Mouse (Mus musculus): ENCODE results near the gene Cped1. TPM values are rescaled to one million over a fixed set of nuclear protein-coding genes. Genes with fewer than 3 reads are reported as not detected.
"Not testable (repeated sequence)": the region's sequence is repeated elsewhere in the genome, so short reads cannot be mapped to it uniquely, and the experiment has no call there.

Gene Cped1
- polyA plus RNA-seq, 1 experiment from 2014 or later: 4.9 TPM

- Histone ChIP-seq H3K4me1 (ENCODE audit: control insufficient read depth, insufficient read depth, low read length) (peaks cover 7% of the 10 kb centered on the region; the same call in 1 of the 2 replicates), H3K9me3 (ENCODE audit: control insufficient read depth, low read length) (no peaks in the 10 kb centered on the region), H3K4me3 (replicated peaks; ENCODE audit: low read depth, low read length) (no peak overlapping the region), H3K27me3 (ENCODE audit: control insufficient read depth, insufficient read depth, low read length) (no peaks in the 10 kb centered on the region), H3K27ac (replicated peaks; ENCODE audit: low read depth, low read length) (no peak overlapping the region), H3K9ac (replicated peaks; ENCODE audit: low read length) (no peak overlapping the region), H3K4me2 (ENCODE audit: low read length) (no peak overlapping the region), H3K36me3 (ENCODE audit: control insufficient read depth, insufficient read depth, low read length) (no peaks in the 10 kb centered on the region)
- 53% methylated on average over 4 of the region's 4 CpGs for WGBS
- ATAC-seq (ENCODE audit: low FRiP score, low TSS enrichment): peak; percentile 46; the same call in 1 of the 2 replicates
- peak; percentile 45 for DNase-seq
Measured at GRCm38 (mm10) chr6:22037441-22038050, 51.8 kb downstream of the Cped1 start.

- not testable (repeated sequence) for DNase-seq; ATAC-seq (ENCODE audit: low FRiP score, low TSS enrichment); H3K4me2 ChIP-seq (ENCODE audit: low read length)
Measured at GRCm38 (mm10) chr6:22039666-22040065, 54.0 kb downstream of the Cped1 start.

GRCm38 (mm10) chr6:22044880-22045605 lies 59.3 kb downstream of the Cped1 start:
- no peaks in the 10 kb centered on the region for H3K4me1 ChIP-seq (ENCODE audit: control insufficient read depth, insufficient read depth, low read length)
- H3K9ac ChIP-seq (replicated peaks; ENCODE audit: low read length): no peak overlapping the region
- no peaks in the 10 kb centered on the region for H3K27me3 ChIP-seq (ENCODE audit: control insufficient read depth, insufficient read depth, low read length)
- no peak overlapping the region for H3K4me3 ChIP-seq (replicated peaks; ENCODE audit: low read depth, low read length)
- H3K9me3 ChIP-seq (ENCODE audit: control insufficient read depth, low read length): no peaks in the 10 kb centered on the region
- 86% methylated on average over 9 of the region's 9 CpGs for WGBS
- DNase-seq (no peak), ATAC-seq (ENCODE audit: low FRiP score, low TSS enrichment) (no peak)
- no peaks in the 10 kb centered on the region for H3K36me3 ChIP-seq (ENCODE audit: control insufficient read depth, insufficient read depth, low read length)
- H3K4me2 ChIP-seq (ENCODE audit: low read length): no peak overlapping the region
- no peak overlapping the region for H3K27ac ChIP-seq (replicated peaks; ENCODE audit: low read depth, low read length)

More at GRCm38 (mm10) chr6:22039666-22040065, 54.0 kb downstream of the Cped1 start:
- not testable (repeated sequence) for H3K27me3 ChIP-seq (ENCODE audit: control insufficient read depth, insufficient read depth, low read length); H3K4me1 ChIP-seq (ENCODE audit: control insufficient read depth, insufficient read depth, low read length); H3K4me3 ChIP-seq (replicated peaks; ENCODE audit: low read depth, low read length); H3K9ac ChIP-seq (replicated peaks; ENCODE audit: low read length); H3K9me3 ChIP-seq (ENCODE audit: control insufficient read depth, low read length); H3K36me3 ChIP-seq (ENCODE audit: control insufficient read depth, insufficient read depth, low read length); H3K27ac ChIP-seq (replicated peaks; ENCODE audit: low read depth, low read length)
- WGBS: 66% methylated on average over 7 of the region's 7 CpGs

- Histone ChIP-seq H3K27ac (replicated peaks; ENCODE audit: low read depth, low read length) (no peak overlapping the region), H3K27me3 (ENCODE audit: control insufficient read depth, insufficient read depth, low read length) (no peaks in the 10 kb centered on the region), H3K9me3 (ENCODE audit: control insufficient read depth, low read length) (no peaks in the 10 kb centered on the region), H3K36me3 (ENCODE audit: control insufficient read depth, insufficient read depth, low read length) (no peaks in the 10 kb centered on the region), H3K9ac (replicated peaks; ENCODE audit: low read length) (no peak overlapping the region), H3K4me3 (replicated peaks; ENCODE audit: low read depth, low read length) (no peak overlapping the region), H3K4me1 (ENCODE audit: control insufficient read depth, insufficient read depth, low read length) (no peaks in the 10 kb centered on the region), H3K4me2 (ENCODE audit: low read length) (no peak overlapping the region)
- WGBS: 93% methylated on average over 2 of the region's 2 CpGs
- ATAC-seq (ENCODE audit: low FRiP score, low TSS enrichment) (no peak), DNase-seq (no peak)
Measured at GRCm38 (mm10) chr6:22047101-22047500, 61.4 kb downstream of the Cped1 start.

- Histone ChIP-seq H3K4me2 (ENCODE audit: low read length) (no peak overlapping the region), H3K27me3 (ENCODE audit: control insufficient read depth, insufficient read depth, low read length) (no peaks in the 10 kb centered on the region), H3K4me1 (ENCODE audit: control insufficient read depth, insufficient read depth, low read length) (no peaks in the 10 kb centered on the region), H3K36me3 (ENCODE audit: control insufficient read depth, insufficient read depth, low read length) (no peaks in the 10 kb centered on the region), H3K27ac (replicated peaks; ENCODE audit: low read depth, low read length) (no peak overlapping the region), H3K9me3 (ENCODE audit: control insufficient read depth, low read length) (no peaks in the 10 kb centered on the region), H3K4me3 (replicated peaks; ENCODE audit: low read depth, low read length) (no peak overlapping the region), H3K9ac (replicated peaks; ENCODE audit: low read length) (no peak overlapping the region)
- 34% methylated on average over 5 of the region's 5 CpGs for WGBS
- peak; percentile 13 for DNase-seq
- ATAC-seq (ENCODE audit: low FRiP score, low TSS enrichment): no peak
Measured at GRCm38 (mm10) chr6:22049093-22049492, 63.4 kb downstream of the Cped1 start.

GRCm38 (mm10) chr6:22051526-22051925 lies 65.8 kb downstream of the Cped1 start:
- Histone ChIP-seq H3K36me3 (ENCODE audit: control insufficient read depth, insufficient read depth, low read length) (no peaks in the 10 kb centered on the region), H3K4me2 (ENCODE audit: low read length) (no peak overlapping the region), H3K4me3 (replicated peaks; ENCODE audit: low read depth, low read length) (no peak overlapping the region), H3K27me3 (ENCODE audit: control insufficient read depth, insufficient read depth, low read length) (no peaks in the 10 kb centered on the region), H3K9me3 (ENCODE audit: control insufficient read depth, low read length) (no peaks in the 10 kb centered on the region), H3K9ac (replicated peaks; ENCODE audit: low read length) (no peak overlapping the region), H3K4me1 (ENCODE audit: control insufficient read depth, insufficient read depth, low read length) (no peaks in the 10 kb centered on the region), H3K27ac (replicated peaks; ENCODE audit: low read depth, low read length) (no peak overlapping the region)
- no peak for ATAC-seq (ENCODE audit: low FRiP score, low TSS enrichment)
- no peak for DNase-seq
- 95% methylated on average over 3 of the region's 3 CpGs for WGBS

GRCm38 (mm10) chr6:22053014-22053413 lies 67.3 kb downstream of the Cped1 start:
- Histone ChIP-seq H3K4me2 (ENCODE audit: low read length) (no peak overlapping the region), H3K4me1 (ENCODE audit: control insufficient read depth, insufficient read depth, low read length) (no peaks in the 10 kb centered on the region), H3K4me3 (replicated peaks; ENCODE audit: low read depth, low read length) (no peak overlapping the region), H3K9ac (replicated peaks; ENCODE audit: low read length) (no peak overlapping the region), H3K27ac (replicated peaks; ENCODE audit: low read depth, low read length) (no peak overlapping the region), H3K36me3 (ENCODE audit: control insufficient read depth, insufficient read depth, low read length) (no peaks in the 10 kb centered on the region), H3K9me3 (ENCODE audit: control insufficient read depth, low read length) (no peaks in the 10 kb centered on the region), H3K27me3 (ENCODE audit: control insufficient read depth, insufficient read depth, low read length) (no peaks in the 10 kb centered on the region)
- 86% methylated on average over 3 of the region's 3 CpGs for WGBS
- DNase-seq (no peak), ATAC-seq (ENCODE audit: low FRiP score, low TSS enrichment) (no peak)

- no peak overlapping the region for H3K9ac ChIP-seq (replicated peaks; ENCODE audit: low read length)
- no peak overlapping the region for H3K4me3 ChIP-seq (replicated peaks; ENCODE audit: low read depth, low read length)
- no peak overlapping the region for H3K4me2 ChIP-seq (ENCODE audit: low read length)
- DNase-seq (no peak), ATAC-seq (ENCODE audit: low FRiP score, low TSS enrichment) (no peak)
- no peak overlapping the region for H3K27ac ChIP-seq (replicated peaks; ENCODE audit: low read depth, low read length)
- no peaks in the 10 kb centered on the region for H3K36me3 ChIP-seq (ENCODE audit: control insufficient read depth, insufficient read depth, low read length)
- no peaks in the 10 kb centered on the region for H3K27me3 ChIP-seq (ENCODE audit: control insufficient read depth, insufficient read depth, low read length)
- WGBS: 86% methylated on average over 4 of the region's 4 CpGs
- H3K9me3 ChIP-seq (ENCODE audit: control insufficient read depth, low read length): no peaks in the 10 kb centered on the region
- H3K4me1 ChIP-seq (ENCODE audit: control insufficient read depth, insufficient read depth, low read length): no peaks in the 10 kb centered on the region
Measured at GRCm38 (mm10) chr6:22064341-22064740, 78.6 kb downstream of the Cped1 start.
